Mouse (Mus musculus) ES-Bruce4 (cell line): ENCODE measurements around the gene Nudt3.

ENCODE experiments used
- CTCF ChIP-seq: IDR thresholded peaks from one replicate; pipeline ENCODE4 v1.8.1; 2011; ENCODE audit warnings: low read depth, low read length
- EP300 ChIP-seq: IDR thresholded peaks from 2 replicates; pipeline ENCODE4 v1.6.1; 2011; ENCODE audit warnings: low read depth, low read length; ENCODE audit not compliant: insufficient read depth
- POLR2A ChIP-seq: IDR thresholded peaks from one replicate; pipeline ENCODE4 v1.8.1; 2011; ENCODE audit warnings: low read length; ENCODE audit not compliant: insufficient read depth

DNA sequence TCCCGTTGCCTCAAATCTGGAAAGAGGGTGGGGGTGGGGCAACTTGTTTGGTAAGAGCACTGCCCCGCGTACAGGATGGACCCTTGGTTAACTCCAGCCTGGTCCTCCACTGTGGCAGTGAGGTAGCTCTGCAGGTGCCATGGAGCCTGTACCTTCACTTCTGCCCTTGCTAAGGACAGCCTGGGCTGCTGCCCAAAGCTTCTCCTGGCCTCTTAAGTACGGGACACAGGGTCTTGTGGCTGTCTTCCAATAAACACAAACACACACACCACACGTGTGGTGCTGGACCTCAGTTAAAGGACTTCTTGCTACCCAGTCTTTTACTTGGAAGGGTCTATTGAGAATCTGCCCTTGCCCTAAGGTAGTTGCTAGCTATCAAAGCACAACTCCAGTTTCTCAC lies 64.5 kb downstream of the Nudt3 start:
- TF ChIP-seq CTCF: no peak
- TF ChIP-seq POLR2A: no peak
- TF ChIP-seq EP300: no peak
